Mouse (Mus musculus) kidney, adult 2 months (tissue): ENCODE measurements around the gene Plekhm2.

Experiments used
- CTCF ChIP-seq: fragments of 200-500 bp; conservative IDR thresholded peaks from 2 replicates; pipeline ENCODE4 v1.5.1; 2011; ENCODE audit warnings: low read depth, mild to moderate bottlenecking, control low read depth, low read length, moderate library complexity, mixed read lengths; ENCODE audit not compliant: insufficient read depth, insufficient read length
- POLR2A ChIP-seq: fragments of 200-500 bp; IDR thresholded peaks from one replicate; pipeline ENCODE4 v1.6.1; 2011; ENCODE audit warnings: low read depth, low read length, control low read depth

GRCm38 (mm10) chr4:141632111-141632873 is 32.4 kb downstream of the Plekhm2 start:
- no peak for TF ChIP-seq CTCF
- no peak for TF ChIP-seq POLR2A
